16 mouse cellular contexts compared by ENCODE assay signal in the genomic region with DNA sequence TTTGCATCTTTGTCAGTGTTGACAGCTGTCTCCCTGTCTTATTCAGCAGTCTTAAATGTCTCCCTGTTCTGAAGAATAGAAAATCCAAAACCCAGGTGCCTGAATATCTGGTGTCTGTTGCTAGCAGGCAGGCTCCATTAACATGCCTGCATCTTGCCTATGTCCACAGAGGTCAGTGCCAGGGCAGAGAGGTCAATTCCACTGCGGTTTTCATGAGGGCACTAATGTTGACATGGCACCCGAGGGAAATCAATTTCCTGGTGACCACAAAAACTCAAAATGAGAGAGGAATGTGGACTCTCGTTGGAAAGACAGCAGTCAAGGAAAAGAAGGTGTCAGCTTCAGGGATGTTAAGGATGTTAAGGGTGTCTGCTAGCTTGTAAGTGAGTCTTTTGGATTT.
"Had no signal": no experiment of that assay in that cellular context is flagged by ENCODE, and none has a peak within 500 bp of the region (broad histone marks: within the 10 kb centered on the region; RNA-seq: fewer than 3 reads in every experiment).

No protein-coding gene starts in this region.

- H3K4me3 ChIP-seq: limb, embryonic 15.5 days; liver, embryonic 12.5 days; megakaryocyte, embryonic 14.5 days; midbrain, embryonic 13.5 days; myocyte had no signal

- ATAC-seq: liver, embryonic 12.5 days; midbrain, embryonic 13.5 days had no signal

- H3K27me3 ChIP-seq: limb, embryonic 15.5 days; liver, embryonic 12.5 days; megakaryocyte, embryonic 14.5 days; midbrain, embryonic 13.5 days had no signal

- DNase-seq: kidney, postnatal 36 days; layer of hippocampus, adult 9-11 months; layer of hippocampus, postnatal 36 days; lung, embryonic 14.5 days; lung, postnatal 10 days; right cerebral cortex, adult 18-20 months; right cerebral cortex, postnatal 25 days; thymus, postnatal 4 days had no signal

- H3K4me2 ChIP-seq: limb, embryonic 15.5 days; liver, embryonic 12.5 days; lung, embryonic 14.5 days; midbrain, embryonic 13.5 days had no signal

- H3K9me3 ChIP-seq: limb, embryonic 15.5 days; liver, embryonic 12.5 days; megakaryocyte, embryonic 14.5 days; midbrain, embryonic 13.5 days had no signal

- H3K4me1 ChIP-seq: limb, embryonic 15.5 days; liver, embryonic 12.5 days; megakaryocyte, embryonic 14.5 days; midbrain, embryonic 13.5 days had no signal

- H3K9ac ChIP-seq: limb, embryonic 15.5 days; liver, embryonic 12.5 days; lung, embryonic 14.5 days; midbrain, embryonic 13.5 days had no signal

- H3K36me3 ChIP-seq: limb, embryonic 15.5 days; liver, embryonic 12.5 days; midbrain, embryonic 13.5 days had no signal

- H3K27ac ChIP-seq: kidney, postnatal 0 days; limb, embryonic 15.5 days; liver, embryonic 12.5 days; macrophage; midbrain, embryonic 13.5 days; stomach, postnatal 0 days had no signal
